Mouse (Mus musculus) urinary bladder, postnatal 14 days (tissue): ENCODE results near the gene H2-Ke6.

ENCODE experiments used
- DNase-seq: peaks from one replicate; pipeline ENCODE4 v3.0.0; 2021; ENCODE audit warnings: low spot score

Gene H2-Ke6

GRCm38 (mm10) chr17:33995651-33996050, 32.2 kb downstream of the H2-Ke6 start:
- DNase-seq, result no peak

GRCm38 (mm10) chr17:33994959-33995358, 32.9 kb downstream of the H2-Ke6 start:
- no peak for DNase-seq

- peak; percentile 60 for DNase-seq
These were observed 35.8 kb downstream of the H2-Ke6 start for GRCm38 (mm10) chr17:33991788-33992664.

- peak; percentile 67 for DNase-seq
These were observed 45.7 kb downstream of the H2-Ke6 start for GRCm38 (mm10) chr17:33982136-33982535.

- peak; percentile 88 for DNase-seq
These were observed 46.5 kb downstream of the H2-Ke6 start for GRCm38 (mm10) chr17:33981192-33981909.

- no peak for DNase-seq
These were observed 47.5 kb downstream of the H2-Ke6 start for GRCm38 (mm10) chr17:33980181-33981035.

GRCm38 (mm10) chr17:33979512-33980050, 48.3 kb downstream of the H2-Ke6 start:
- DNase-seq, result no peak

GRCm38 (mm10) chr17:33978631-33979031, 49.2 kb downstream of the H2-Ke6 start:
- DNase-seq, result peak; percentile 75

GRCm38 (mm10) chr17:33977861-33978557, 49.9 kb downstream of the H2-Ke6 start:
- no peak for DNase-seq
